Mouse (Mus musculus) megakaryocyte, embryonic 14.5 days (primary cell): ENCODE results near the gene Lexm.

Experiments
- FLI1 ChIP-seq: IDR thresholded peaks from 2 replicates; pipeline ENCODE4 v1.6.1; 2012; ENCODE audit warnings: low read length, inconsistent platforms, mixed read lengths
- GATA1 ChIP-seq: IDR thresholded peaks from 3 replicates; pipeline ENCODE4 v1.6.1; 2012; ENCODE audit warnings: mixed read lengths, low read length, inconsistent platforms, borderline replicate concordance

DNA sequence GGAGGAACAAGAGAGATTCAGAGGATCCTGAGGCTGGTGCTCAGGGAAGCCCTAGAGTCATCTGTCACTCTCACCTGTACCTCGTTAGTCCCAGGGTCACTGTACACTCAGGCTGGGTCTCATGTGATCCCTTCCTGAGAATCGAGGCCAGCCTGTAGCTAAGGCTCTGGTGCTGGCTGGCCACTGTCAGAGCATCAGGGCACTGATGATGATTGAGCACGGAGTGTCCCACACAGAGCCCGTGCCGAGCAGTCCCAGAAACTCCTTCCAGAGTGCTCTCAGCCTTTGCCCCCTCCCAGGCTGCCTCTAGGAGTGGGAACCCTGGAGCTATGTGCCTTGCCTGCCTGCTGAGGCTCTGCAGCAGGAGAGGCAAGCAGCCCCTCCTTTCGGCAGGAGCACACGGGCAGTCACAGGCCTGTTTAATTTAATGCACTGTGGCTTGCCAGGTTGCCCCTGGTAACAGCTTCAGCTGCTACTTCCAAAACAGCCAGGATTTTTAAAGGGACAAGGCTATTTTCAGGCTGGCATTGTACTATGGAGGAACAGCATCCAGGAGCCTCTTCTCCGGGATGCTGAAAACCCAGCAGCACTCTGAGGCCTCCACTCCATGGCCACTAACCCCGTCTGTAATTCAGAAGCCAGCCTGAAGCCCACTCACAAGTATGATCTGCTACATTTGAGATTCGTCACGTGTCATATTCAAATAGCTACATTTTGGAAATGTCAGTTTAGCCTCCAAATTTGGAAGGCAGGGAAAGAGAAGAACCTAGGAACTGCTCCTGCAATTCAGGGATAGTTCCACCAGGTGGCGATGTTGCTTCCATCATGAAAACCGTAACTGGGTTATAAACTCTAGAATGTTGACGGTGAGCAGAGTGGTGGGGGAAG lies 13.5 kb upstream of the Lexm start:
- TF ChIP-seq FLI1 (no peak), GATA1 (no peak)
